Mouse (Mus musculus) midbrain, embryonic 10.5 days (tissue): ENCODE measurements around the gene Arnt2. TPM values are rescaled to one million over a fixed set of nuclear protein-coding genes. Genes with fewer than 3 reads are reported as not detected.

Experiments
- DNase-seq: peaks from one replicate; pipeline ENCODE4 v3.0.0-alpha.2; 2017; ENCODE audit warnings: low spot score
- H3K27ac ChIP-seq: fragments of 300-500 bp; sonication (generic); replicated peaks from 2 replicates; pipeline ENCODE4 v1.5.1; 2016; ENCODE audit warnings: mild to moderate bottlenecking
- H3K27me3 ChIP-seq: fragments of 300-500 bp; sonication (generic); 2 replicates; pipeline ENCODE4 v1.6.1; 2016; ENCODE audit warnings: low read depth, mild to moderate bottlenecking; ENCODE audit not compliant: poor library complexity, severe bottlenecking
- H3K36me3 ChIP-seq: fragments of 300-500 bp; sonication (generic); 2 replicates; pipeline ENCODE4 v1.6.1; 2016; ENCODE audit warnings: mild to moderate bottlenecking, moderate library complexity
- H3K4me1 ChIP-seq: fragments of 300-500 bp; sonication (generic); 2 replicates; pipeline ENCODE4 v1.6.1; 2016
- H3K4me3 ChIP-seq: fragments of 300-500 bp; sonication (generic); 2 replicates; pipeline ENCODE4 v1.5.1; 2016; ENCODE audit warnings: mild to moderate bottlenecking, moderate library complexity
- H3K9me3 ChIP-seq: fragments of 300-500 bp; sonication (generic); replicated peaks from 2 replicates; pipeline ENCODE4 v1.6.1; 2016; ENCODE audit warnings: mild to moderate bottlenecking
- WGBS: fragments of 180-500 bp; shearing (Covaris S2); methylation state at CpG from one replicate; pipeline ENCODE4 v1.1.7; 2016; 5-methylcytosine and 5-hydroxymethylcytosine counted together
- polyA plus RNA-seq: library from polyadenylated mRNA; unstranded; fragments of >200 nt; fragmentation: Nextera tagmentation; extraction: Ambion mirVana; gene quantifications from 2 replicates; pipeline ENCODE4 v1.2.1, GENCODE M21; 2016

Arnt2 gene
- 24.0 and 36.1 TPM in 2 replicates for polyA plus RNA-seq

GRCm38 (mm10) chr7:84409896-84410521 is at the start of gene Arnt2:
Gene Arnt2, minus strand, starts transcription at chr7:84410176.
- under 1% methylated on average over 64 of the region's 69 CpGs for WGBS
- peak; percentile 82 for DNase-seq

GRCm38 (mm10) chr7:84451681-84452080 is 41.7 kb upstream of the Arnt2 start:
- Histone ChIP-seq H3K4me3 (no peak overlapping the region), H3K9me3 (no peaks in the 10 kb centered on the region), H3K27me3 (no peaks in the 10 kb centered on the region), H3K27ac (no peak overlapping the region), H3K36me3 (no peaks in the 10 kb centered on the region), H3K4me1 (peaks cover 35% of the 10 kb centered on the region)
- DNase-seq, result no peak

More at GRCm38 (mm10) chr7:84409896-84410521, at the start of gene Arnt2:
- H3K27ac ChIP-seq, result peak within 1 kb of the TSS; percentile 98
- peaks cover 20% of the 10 kb centered on the region for H3K27me3 ChIP-seq
- peak within 1 kb of the TSS; percentile 85 for H3K4me3 ChIP-seq
- no peaks in the 10 kb centered on the region for H3K9me3 ChIP-seq
- H3K36me3 ChIP-seq, result peaks cover 27% of the 10 kb centered on the region
- peaks cover 50% of the 10 kb centered on the region for H3K4me1 ChIP-seq

DNA sequence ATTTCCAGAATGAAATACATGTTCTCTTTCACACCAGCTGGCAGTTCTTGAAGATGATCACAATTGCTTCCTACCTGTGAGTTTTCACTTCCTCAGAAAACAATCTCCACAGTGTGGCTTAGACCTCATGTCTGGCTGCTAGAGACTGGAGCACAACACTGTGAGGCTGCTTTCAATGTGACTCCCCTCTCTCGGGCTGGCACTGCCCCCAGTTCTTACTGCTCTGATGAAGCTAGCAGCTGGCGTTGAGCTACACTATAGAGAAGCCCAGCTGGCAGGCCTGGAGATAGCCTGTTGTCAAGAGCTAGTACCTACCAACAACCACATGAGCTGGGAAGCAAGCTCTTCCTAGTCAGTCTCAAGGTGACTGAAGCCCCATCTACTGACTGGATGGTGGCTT is 39.1 kb upstream of the Arnt2 start:
- Histone ChIP-seq H3K4me1 (peaks cover 25% of the 10 kb centered on the region), H3K27ac (peak overlapping the region; percentile 79), H3K4me3 (no peak overlapping the region), H3K27me3 (no peaks in the 10 kb centered on the region), H3K9me3 (no peaks in the 10 kb centered on the region), H3K36me3 (no peaks in the 10 kb centered on the region)
- peak; percentile 43 for DNase-seq
- WGBS, result 47% methylated on average over 2 of the region's 2 CpGs

DNA sequence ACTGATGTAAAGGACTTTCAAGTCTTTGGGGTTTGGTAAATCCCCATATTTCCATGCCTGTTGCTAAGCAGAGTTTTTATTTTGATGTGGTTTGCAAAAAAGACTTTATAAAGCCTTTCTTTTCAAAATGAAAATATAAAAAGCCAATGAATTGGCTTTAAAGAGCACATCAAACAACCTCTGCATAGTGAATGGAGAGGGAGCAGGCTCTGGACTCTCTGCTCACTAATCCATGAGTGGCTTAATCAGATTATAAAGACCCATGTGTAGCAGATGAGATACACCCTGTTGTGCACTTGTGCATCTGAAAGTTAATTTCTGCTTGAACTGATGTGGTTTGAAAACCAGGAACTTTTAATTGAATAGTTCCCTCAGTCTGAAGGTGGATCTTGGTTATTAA is 38.5 kb upstream of the Arnt2 start:
- H3K36me3 ChIP-seq, result no peaks in the 10 kb centered on the region
- no peak for DNase-seq
- H3K27ac ChIP-seq, result no peak overlapping the region
- no peaks in the 10 kb centered on the region for H3K9me3 ChIP-seq
- no peaks in the 10 kb centered on the region for H3K27me3 ChIP-seq
- H3K4me3 ChIP-seq, result no peak overlapping the region
- peaks cover 25% of the 10 kb centered on the region for H3K4me1 ChIP-seq

GRCm38 (mm10) chr7:84447740-84448435 is 37.9 kb upstream of the Arnt2 start:
- H3K27me3 ChIP-seq, result no peaks in the 10 kb centered on the region
- H3K4me1 ChIP-seq, result peaks cover 25% of the 10 kb centered on the region
- H3K27ac ChIP-seq, result peak overlapping the region; percentile 72
- 67% methylated on average over 5 of the region's 5 CpGs for WGBS
- no peaks in the 10 kb centered on the region for H3K9me3 ChIP-seq
- H3K4me3 ChIP-seq, result no peak overlapping the region
- peak; percentile 18 for DNase-seq
- no peaks in the 10 kb centered on the region for H3K36me3 ChIP-seq

GRCm38 (mm10) chr7:84447060-84447459 is 37.1 kb upstream of the Arnt2 start:
- H3K9me3 ChIP-seq, result no peaks in the 10 kb centered on the region
- H3K36me3 ChIP-seq, result no peaks in the 10 kb centered on the region
- peaks cover 25% of the 10 kb centered on the region for H3K4me1 ChIP-seq
- no peak overlapping the region for H3K4me3 ChIP-seq
- 22% methylated on average over 4 of the region's 4 CpGs for WGBS
- DNase-seq, result peak; percentile 63
- no peaks in the 10 kb centered on the region for H3K27me3 ChIP-seq
- H3K27ac ChIP-seq, result peak overlapping the region; percentile 72

DNA sequence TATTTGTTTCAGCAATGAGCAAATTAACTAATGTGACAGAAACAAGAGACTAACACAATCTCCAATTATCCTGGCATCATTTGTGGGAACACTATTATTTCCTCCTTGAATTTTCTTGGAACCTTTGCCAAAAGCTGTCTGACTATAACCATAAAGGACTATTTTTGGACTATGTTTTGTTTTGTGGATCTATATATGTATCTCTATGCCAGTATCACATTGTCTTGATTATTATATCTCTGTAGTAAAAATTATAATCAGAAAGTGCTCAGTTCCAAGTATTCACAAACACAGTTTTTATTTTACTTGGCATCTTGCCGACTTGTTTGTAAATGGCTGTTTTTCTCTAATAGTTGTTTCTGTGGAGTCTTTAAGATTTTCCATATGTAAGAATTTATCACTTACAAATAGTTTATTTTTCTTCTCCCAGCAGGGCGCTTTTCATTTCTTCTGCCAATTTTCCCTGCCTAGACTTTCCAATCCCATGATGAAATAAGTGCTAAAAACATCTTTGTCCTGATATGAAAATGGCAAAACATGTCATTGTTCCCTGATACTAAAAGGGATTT is 32.5 kb upstream of the Arnt2 start:
- 81% methylated on average over 2 of the region's 2 CpGs for WGBS
- no peak for DNase-seq
- H3K36me3 ChIP-seq, result no peaks in the 10 kb centered on the region
- H3K27me3 ChIP-seq, result no peaks in the 10 kb centered on the region
- no peak overlapping the region for H3K4me3 ChIP-seq
- H3K4me1 ChIP-seq, result peaks cover 2% of the 10 kb centered on the region
- no peaks in the 10 kb centered on the region for H3K9me3 ChIP-seq
- no peak overlapping the region for H3K27ac ChIP-seq

GRCm38 (mm10) chr7:84439606-84440005 is 29.6 kb upstream of the Arnt2 start:
- no peak for DNase-seq
- Histone ChIP-seq H3K9me3 (no peaks in the 10 kb centered on the region), H3K4me1 (no peaks in the 10 kb centered on the region), H3K4me3 (no peak overlapping the region), H3K27ac (no peak overlapping the region), H3K27me3 (no peaks in the 10 kb centered on the region), H3K36me3 (no peaks in the 10 kb centered on the region)
- WGBS, result 79% methylated on average over 1 of the region's 1 CpGs

- Histone ChIP-seq H3K4me1 (peaks cover 13% of the 10 kb centered on the region), H3K4me3 (no peak overlapping the region), H3K9me3 (no peaks in the 10 kb centered on the region), H3K27me3 (no peaks in the 10 kb centered on the region), H3K27ac (no peak overlapping the region), H3K36me3 (no peaks in the 10 kb centered on the region)
- WGBS, result 70% methylated on average over 2 of the region's 2 CpGs
- DNase-seq, result no peak
Measured at GRCm38 (mm10) chr7:84434901-84435300, 24.9 kb upstream of the Arnt2 start.

DNA sequence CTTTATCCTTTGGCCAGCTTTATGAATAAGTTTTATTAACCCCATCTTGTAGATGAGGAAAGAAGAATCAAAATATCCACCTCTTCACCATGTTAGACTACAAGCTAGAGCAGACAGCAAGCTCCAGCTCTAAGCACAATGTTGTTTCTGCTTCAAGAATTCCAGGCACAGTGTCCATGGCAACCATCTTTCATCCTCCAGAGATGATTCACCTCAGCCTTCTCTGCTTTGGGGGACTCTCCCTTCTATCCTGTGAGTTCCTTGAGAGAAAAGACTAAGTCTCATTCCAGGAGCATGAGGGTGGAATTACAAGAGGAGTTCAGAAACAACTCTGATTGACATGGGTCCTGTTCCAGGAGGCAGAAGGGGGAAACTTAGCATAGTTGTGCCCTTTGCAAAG is 22.2 kb upstream of the Arnt2 start:
- Histone ChIP-seq H3K4me3 (no peak overlapping the region), H3K4me1 (peaks cover 13% of the 10 kb centered on the region)

DNA sequence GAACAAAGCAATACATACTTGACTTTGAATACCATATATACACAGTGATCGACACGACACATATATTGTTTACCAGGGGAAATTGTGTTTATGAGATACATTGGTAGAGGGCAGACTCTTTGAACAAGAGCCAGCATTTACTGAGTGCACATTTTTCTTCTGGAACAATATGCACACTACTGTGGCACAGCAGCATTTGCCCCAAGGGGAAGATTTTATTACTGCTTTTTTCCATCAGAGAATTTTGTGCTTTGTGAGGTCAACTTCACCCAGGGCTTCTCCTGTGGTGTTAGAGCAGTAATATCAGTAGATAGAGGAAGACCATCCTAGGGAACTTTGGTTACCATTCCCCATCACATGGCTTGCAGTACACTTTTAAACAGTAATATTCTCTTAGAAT is 17.2 kb upstream of the Arnt2 start:
- DNase-seq, result no peak
- H3K9me3 ChIP-seq, result no peaks in the 10 kb centered on the region
- peaks cover 10% of the 10 kb centered on the region for H3K4me1 ChIP-seq
- H3K4me3 ChIP-seq, result no peak overlapping the region
- no peaks in the 10 kb centered on the region for H3K27me3 ChIP-seq
- WGBS, result 93% methylated on average over 2 of the region's 2 CpGs
- H3K36me3 ChIP-seq, result no peaks in the 10 kb centered on the region
- no peak overlapping the region for H3K27ac ChIP-seq

More for the DNA sequence above, 22.2 kb upstream of the Arnt2 start:
- Histone ChIP-seq H3K27me3 (no peaks in the 10 kb centered on the region), H3K9me3 (no peaks in the 10 kb centered on the region), H3K27ac (no peak overlapping the region), H3K36me3 (no peaks in the 10 kb centered on the region)
- no peak for DNase-seq

GRCm38 (mm10) chr7:84424670-84425385 is 14.9 kb upstream of the Arnt2 start:
- no peaks in the 10 kb centered on the region for H3K36me3 ChIP-seq
- no peak overlapping the region for H3K27ac ChIP-seq
- no peaks in the 10 kb centered on the region; the same call in 1 of the 2 replicates for H3K4me1 ChIP-seq
- no peak overlapping the region for H3K4me3 ChIP-seq
- H3K9me3 ChIP-seq, result no peaks in the 10 kb centered on the region
- no peaks in the 10 kb centered on the region for H3K27me3 ChIP-seq
- 77% methylated on average over 7 of the region's 7 CpGs for WGBS
- DNase-seq, result peak; percentile 33

DNA sequence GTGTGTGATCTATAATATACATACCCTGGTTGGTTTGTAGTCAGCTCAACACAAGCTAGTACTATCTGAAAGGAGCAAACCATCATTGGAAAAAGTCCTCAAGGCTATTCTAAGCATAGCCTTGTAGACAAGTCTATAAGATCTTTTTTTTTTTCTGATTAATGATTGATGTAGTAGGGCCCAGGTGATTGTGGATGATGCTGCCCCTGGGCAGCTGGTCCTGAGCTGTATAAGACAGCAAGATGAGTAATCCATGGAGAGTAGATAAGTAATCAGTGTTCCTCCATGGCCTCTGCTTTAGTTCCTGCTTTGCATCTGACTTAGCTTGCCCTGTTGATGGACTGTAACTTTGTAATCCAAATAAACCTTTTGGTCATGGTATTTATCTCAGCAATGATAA is 11.8 kb upstream of the Arnt2 start:
- H3K4me3 ChIP-seq, result no peak overlapping the region
- no peaks in the 10 kb centered on the region for H3K36me3 ChIP-seq
- H3K27me3 ChIP-seq, result no peaks in the 10 kb centered on the region
- H3K4me1 ChIP-seq, result no peaks in the 10 kb centered on the region; the same call in 1 of the 2 replicates
- no peak overlapping the region for H3K27ac ChIP-seq
- no peaks in the 10 kb centered on the region for H3K9me3 ChIP-seq
- DNase-seq, result no peak
